Mouse (Mus musculus) heart, embryonic 10.5 days (tissue): ENCODE measurements around the gene 1700024P04Rik. TPM values are rescaled to one million over a fixed set of nuclear protein-coding genes. Genes with fewer than 3 reads are reported as not detected.

ENCODE experiments used
- polyA plus RNA-seq: library from polyadenylated mRNA; unstranded; fragments of >200 nt; fragmentation: Nextera tagmentation; extraction: Ambion mirVana; gene quantifications from 2 replicates; pipeline ENCODE4 v1.2.1, GENCODE M21; 2016

The 1700024P04Rik gene
- polyA plus RNA-seq, 1 experiment from 2014 or later, result not detected

Other genes starting within 250 kb of the 1700024P04Rik start
- gene Fcho2, start 169.1 kb downstream of the 1700024P04Rik start, polyA plus RNA-seq, result 26.7 and 30.2 TPM in 2 replicates
- 60.5 and 67.7 TPM in 2 replicates for gene Tnpo1, start 58.2 kb downstream of the 1700024P04Rik start, polyA plus RNA-seq
- 0.10 and 0.14 TPM in 2 replicates for gene Zfp366, start 200.3 kb upstream of the 1700024P04Rik start, polyA plus RNA-seq